Mouse (Mus musculus) CD4-positive, CD25-positive, alpha-beta regulatory T cell, adult 2 months (primary cell): ENCODE measurements around the gene Spag8.

Experiments used
- DNase-seq: peaks from one replicate; pipeline ENCODE4 v3.0.0-alpha.2; 2012; ENCODE audit warnings: low read depth, low spot score

The Spag8 gene

DNA sequence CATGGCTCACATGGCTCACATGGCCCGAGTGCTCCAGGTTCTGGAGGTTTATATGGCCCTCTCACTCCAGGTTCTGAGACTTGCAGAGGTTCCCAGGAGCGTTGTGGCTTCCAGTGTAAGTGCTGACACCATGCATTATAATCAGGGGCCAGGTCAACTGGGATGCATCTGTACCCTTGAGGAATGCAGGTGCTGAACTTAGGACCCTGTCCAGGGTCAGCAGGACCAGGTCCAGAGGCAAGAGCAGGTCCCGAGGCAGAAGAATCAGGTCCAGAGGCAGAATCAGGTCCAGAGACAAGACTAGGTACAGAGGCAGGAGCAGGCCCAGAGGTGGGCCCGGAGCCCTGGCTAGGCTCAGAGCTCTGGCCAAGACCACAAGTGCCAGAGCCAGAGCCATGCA is 668 bp downstream of the Spag8 start:
- DNase-seq: no peak

DNA sequence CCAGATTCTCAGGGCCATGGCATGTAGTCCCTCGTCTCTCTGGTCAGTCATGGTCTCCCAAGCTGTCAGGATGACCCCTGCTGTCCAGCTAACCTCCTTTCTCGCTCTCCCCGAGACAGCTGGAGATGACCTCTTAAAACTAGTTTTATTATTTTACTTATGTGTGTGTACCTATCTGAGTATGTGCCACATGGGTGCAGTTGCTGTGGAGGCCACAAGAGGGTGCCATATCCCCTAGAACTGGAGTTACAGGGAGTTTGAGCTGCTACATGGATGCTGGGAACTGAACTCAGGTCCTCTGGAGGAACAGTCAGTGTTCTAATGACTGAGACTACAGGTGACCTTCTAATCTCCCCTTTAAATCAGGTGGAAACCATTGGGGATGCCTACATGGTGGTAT is 3.6 kb downstream of the Spag8 start:
- DNase-seq: no peak

DNA sequence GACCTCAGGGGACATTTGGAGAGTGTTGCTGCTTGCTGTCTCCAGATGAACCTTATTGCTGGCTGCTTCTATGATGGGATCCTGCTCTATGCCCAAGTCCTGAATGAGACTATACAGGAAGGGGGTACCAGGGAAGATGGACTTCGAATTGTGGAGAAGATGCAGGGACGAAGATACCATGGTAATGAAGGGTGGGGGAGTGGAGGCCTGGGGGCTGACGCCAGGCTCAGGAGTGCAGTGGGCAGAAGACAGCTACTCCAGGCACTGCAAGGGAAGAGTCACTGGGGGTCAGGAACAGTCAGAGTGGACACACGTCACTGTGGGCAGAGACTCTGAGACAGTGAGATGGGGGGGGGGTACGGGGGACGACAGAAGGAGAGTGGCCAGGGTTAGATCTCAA is 12.9 kb downstream of the Spag8 start:
- no peak for DNase-seq

DNA sequence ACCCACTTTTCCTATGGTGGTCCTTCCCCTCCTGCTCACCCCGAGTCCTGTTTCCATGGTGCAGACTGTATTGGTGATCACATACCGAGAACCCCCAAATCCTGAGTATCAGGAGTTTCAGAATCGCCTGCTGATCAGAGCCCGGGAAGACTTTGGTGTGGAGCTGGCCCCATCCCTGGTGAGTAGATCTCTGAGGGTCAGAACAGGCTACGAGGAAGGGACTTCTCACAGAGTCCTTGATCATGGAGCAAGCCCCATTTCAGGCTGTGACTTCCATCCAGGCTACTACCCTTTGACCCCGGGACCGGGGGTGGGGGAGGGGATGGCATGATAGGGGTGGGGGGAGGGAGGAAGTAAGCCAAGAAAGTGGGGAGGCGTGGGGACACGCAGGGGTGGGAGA is 13.3 kb downstream of the Spag8 start:
- no peak for DNase-seq

DNA sequence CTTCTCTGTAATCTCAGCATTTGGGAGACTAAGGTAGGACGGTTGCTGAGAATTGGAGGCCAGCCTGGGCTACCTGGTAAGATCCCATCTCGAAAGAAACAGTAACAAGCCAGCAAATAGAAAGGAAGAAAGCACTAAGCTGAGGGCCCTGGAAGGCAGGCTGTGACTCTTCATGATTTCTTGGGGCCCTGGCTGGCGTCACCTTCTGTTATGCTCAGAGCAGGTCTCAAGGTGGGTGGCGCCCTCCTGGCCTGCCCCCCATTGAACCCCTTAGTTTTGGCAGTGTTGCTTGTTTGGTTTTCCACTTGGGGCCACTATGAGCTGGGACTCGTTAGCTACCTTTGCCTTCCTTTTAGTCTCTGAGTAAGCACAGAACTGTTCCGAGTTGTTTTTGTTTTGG is 16.6 kb downstream of the Spag8 start:
- DNase-seq: no peak

DNA sequence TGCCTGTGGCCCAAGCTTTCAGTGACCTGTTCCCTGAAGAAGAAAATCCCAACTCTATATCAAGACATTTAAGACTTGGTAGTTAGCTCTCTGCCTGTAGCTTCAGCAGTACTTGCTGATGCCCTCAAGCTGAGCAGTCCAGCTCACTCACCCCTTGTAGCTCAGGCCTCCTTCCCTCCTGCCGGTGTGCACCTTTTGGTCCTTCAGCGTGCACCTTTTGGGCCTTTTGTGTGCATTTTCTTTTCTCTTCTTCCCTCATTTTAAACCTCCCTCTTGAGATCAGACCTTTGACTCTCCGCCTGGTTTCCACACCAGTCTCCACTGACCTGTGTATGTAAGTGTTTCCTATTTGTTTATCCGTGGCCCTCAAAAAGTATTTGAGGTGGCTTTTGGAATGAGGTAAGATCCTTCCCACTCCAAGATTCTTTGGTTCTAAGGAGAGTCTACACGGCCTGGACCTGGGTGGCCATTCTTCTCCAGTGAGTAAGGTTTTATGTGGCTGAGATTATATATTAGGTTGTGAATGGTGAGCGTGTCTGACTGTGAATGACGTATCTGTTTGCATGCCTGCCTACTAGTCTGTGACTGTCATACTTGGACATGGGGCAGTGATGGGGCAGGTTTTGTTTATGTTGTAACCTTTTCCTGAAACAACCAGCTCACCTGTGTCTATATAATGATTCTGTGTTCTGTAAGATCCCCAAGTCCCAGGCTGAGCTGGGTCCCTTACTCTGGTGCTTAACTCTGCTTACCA is 18.6 kb downstream of the Spag8 start:
- no peak for DNase-seq

DNA sequence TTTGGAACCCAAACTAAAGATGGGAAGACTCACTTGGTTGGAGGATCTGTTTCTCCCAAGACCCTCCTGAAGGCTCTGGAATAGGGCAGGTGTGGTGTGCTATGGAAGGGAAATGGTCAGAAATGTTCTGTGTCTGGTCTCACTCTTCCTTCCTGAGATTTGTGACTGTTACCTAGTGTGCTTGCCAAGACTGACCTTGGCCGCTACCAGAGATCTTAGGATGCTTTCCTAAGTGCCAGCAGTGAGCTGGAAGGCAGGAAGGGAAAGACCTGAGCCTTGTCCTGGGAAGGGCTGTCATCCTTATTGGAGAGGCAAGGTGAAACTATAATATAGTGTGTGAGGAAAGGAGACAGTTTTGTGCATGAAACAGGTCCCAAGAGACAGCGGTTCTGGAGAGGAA is 19.7 kb downstream of the Spag8 start:
- DNase-seq: no peak

DNA sequence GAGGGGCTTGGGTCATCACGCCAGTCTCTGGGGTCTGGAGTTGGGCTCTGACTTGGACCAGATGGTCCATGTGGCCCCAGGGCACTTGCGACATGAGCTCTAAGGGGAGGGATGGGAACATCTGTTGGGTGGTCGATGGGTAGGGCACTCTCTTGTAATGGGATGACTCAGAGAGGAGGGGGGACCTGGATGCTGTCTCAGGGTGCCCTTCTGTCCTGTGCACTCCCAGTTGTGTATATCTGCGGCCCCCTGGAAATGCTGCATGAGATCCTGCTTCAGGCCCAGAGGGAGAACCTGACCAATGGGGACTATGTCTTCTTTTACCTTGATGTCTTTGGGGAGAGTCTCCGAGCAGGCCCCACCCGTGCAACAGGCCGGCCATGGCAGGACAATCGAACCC is 20.1 kb downstream of the Spag8 start:
- DNase-seq: no peak

DNA sequence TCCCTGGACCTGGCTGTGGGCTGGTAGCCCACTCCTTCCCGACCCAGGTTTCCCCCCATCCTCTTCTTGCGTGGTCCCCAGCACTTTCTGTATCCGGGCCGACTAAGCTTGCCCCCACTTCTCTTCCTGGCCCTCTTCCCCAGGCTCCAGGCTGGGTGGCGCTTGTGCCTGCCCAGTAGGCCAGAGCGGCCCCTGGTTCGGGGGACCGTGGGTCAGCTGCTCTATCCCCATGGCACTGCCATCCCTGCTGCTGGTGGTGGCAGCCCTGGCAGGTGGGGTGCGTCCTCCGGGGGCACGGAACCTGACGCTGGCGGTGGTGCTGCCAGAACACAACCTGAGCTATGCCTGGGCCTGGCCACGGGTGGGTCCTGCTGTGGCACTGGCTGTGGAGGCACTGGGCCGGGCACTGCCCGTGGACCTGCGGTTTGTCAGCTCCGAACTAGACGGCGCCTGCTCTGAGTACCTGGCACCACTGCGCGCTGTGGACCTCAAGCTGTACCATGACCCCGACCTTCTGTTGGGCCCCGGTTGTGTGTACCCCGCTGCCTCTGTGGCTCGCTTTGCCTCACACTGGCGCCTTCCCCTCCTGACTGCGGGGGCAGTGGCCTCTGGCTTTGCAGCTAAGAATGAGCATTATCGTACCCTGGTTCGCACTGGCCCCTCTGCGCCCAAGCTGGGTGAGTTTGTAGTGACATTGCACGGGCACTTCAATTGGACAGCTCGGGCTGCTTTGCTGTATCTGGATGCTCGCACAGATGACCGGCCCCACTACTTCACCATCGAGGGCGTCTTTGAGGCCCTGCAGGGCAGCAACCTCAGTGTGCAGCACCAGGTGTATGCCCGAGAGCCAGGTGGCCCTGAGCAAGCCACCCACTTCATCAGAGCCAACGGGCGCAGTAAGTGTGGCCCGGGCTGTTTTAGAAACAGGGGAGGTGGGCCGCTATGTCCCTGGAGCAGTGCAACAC is 21.2 kb downstream of the Spag8 start:
- DNase-seq: no peak

DNA sequence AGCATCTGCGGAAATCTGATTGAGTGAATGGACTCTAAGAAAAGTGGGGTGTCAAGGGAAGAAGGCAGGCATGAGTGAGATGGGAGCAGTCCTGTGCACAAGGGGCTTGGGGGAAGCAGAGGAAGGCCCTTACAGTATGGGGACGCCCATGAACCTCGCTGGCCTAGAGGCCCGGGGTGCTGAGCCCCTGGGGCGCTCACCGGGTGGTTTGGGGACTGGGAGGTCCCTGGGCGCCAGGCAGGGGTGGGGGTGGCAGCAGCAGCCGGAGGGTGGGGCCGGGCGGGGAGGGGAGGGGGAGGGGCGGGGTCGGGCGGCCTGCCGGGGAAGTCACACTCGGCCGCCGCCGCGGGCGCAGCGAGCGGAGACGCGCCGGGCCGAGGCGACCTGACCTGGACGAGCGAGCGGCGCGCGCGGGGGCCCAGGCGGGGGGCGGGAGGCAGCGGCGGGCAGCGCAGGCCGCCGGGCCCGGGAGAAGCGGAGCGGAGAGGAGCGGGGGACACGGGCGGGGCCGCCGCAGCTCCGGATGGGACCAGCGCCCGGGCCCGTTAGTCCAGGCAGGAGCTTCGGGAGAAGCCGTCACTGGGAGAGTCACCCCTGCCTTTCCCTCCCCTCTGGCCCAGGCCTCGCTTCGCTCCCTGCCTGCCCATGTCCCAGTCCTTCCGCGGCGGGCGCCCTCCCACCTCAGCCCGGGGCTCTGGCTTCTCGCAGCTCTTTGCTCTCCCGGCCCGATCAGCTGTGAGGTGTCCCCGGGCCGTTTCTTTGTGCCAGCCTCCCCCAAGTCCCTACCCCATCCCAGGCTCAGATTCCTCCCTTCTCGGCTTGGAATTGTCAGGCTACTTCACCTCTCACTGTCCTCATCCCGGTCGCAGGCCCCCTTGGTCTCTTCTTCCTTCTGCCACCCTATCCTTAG is 22.1 kb downstream of the Spag8 start, which contains the start of gene Npr2:
Npr2 (plus strand) TSS at position 890 of the 910 bp plus-strand sequence.
- no peak for DNase-seq

DNA sequence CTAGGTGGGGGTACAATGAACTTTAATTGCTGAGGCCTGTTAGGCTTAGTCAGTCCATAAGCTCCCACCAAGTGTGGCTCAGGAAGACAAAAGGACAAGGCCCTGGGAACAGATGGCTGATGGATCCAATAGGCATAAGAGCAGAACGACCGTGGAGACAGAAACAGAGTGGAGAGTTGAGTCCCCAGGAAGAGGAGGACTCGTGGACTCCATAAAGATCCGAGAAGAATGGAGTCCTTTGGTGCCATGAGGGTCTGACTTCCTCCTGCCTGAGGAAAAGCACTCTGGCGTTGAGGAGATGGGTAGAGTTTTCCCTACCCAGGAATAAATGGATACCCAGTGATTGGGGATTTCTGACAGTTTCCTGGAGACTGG is 22.7 kb downstream of the Spag8 start:
- no peak for DNase-seq

DNA sequence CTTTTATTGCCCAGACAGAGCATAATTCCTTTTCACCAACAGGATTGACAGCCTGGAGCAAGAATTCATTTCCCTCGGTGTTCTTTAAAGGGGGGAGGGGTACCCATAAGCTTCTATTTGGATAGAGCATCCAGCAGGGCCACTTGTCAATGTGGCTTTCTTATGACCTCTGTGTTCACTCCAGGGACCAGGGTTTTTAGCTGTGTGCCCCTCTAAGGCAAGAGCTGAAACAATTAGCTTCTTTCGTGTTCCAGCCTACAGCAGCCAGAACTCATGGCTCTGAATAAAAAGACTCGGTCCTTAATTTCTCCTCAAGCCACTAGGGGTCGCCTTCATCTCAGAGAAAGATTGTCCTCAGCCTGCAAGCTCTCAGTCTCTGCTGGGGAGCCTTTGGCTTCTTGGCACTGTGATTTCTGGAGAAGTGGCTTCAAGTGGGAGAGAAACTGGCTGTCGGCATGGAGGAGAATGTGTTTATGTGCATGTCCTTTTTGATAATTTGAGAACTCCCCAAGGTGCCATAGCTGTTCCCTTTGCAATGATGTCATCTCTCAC is 23.3 kb downstream of the Spag8 start:
- DNase-seq: peak; percentile 84

DNA sequence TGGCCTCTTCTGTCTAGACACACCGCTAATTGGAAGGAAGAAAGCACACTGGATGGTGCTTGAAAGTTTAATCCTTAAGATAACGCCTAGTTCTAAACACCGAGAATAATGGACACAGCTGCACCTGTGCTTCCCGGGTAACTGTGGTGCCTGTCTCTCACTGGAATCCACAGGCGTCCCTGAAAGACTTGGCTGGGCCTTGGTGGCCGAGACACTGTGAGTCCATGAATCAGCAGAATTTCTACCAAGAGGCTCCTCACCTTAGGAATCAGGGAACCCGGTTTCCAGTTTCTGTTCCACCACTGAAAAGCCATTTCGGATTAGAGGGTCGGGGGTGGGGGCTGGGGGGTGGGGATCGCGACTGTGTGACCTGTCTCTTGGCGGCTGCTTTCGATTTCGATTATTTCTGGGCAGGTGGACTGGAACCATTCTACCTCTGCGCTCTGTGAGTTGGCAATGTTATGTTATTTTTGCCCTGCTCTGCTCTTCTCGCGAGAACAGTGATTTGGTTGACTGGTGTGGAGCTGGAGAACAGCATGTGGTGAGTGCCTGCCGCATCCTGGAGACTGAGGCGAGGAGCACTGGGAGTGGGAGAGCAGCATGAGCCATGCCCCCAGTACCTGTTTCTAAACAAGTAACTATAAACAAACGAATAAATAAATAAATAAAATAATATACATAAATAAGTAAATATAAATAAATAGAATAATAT is 24.1 kb downstream of the Spag8 start:
- no peak for DNase-seq

DNA sequence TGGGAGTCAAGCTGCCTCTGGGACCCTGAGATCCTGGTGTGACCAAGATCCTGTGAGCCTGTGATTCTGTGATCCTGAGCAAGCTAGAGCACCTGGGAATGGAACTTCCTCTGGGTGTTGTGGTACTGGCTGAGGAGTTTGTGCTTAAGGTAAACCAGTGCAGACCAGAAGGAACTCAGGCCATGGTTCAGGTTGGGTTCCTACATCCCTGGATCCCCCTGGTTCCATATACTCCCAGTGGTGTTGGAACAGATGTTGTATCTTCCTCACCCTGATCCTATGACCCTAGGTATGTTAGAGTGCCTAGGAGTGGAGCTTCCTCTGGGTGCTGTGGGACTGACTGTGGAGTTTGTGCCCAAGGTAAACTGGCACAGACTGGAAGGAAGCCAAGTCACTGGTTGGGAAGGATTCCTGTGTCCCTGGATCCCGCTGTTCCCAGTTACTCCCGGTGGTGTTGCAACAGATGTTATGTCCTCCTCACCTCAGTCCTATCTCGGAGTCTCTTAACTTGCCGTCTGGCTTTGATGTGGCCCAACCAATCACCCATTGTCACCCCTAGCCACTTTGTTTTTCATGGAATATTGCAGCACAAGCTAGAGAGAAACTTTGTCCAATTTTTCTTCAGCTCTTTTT is 33.1 kb downstream of the Spag8 start:
- DNase-seq: no peak

DNA sequence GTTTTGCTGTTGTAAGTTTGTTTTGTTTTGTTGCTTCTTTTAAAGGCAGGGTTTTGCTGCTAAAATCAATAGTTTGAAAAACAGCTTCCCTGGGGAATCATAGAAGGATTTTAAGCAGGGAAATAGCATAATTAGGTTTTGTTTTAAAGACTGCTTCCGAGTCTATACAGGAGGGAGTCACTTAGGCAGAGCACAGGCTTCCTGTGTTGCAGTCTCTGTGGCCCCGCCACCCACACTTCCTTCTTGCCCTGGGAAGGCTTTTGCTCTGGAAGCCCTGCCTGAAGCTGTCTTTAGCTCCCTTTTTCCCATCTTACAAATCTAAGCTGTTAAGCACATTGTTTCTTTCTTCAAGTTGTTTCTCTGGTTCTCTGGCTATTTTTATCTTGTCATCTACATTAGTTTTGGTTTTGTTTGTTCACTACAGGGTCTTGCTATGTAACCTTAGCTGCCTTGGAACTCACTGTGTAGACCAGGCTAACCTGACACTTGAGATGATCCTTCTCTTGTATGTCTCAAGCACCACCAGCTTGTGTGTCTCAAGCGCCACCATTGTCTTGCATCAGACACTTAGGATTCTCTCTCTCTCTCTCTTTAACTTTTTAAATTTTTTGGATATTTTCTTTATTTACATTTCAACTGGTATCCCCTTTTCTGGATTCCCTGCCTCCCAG is 40.2 kb downstream of the Spag8 start:
- DNase-seq: peak; percentile 20

DNA sequence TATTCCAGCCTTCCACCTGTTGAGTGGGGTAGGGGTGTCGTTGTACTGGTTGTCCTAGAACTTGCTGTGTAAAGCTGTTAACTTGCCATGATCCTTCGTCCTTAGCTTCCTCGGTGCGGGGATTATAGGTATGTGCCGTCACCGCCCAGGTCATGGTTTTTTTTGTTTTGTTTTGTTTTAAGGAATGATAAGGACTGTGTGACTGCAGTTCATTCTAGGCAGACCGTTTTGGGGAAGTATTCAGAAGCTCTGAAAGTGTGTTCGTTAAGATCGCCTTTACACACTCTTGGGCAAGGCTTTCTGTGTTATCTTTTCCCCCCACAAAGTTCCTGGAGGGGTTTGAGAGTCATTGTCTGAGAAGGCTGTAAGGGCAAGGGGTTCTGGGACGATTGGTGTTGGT is 40.9 kb downstream of the Spag8 start:
- DNase-seq: no peak

DNA sequence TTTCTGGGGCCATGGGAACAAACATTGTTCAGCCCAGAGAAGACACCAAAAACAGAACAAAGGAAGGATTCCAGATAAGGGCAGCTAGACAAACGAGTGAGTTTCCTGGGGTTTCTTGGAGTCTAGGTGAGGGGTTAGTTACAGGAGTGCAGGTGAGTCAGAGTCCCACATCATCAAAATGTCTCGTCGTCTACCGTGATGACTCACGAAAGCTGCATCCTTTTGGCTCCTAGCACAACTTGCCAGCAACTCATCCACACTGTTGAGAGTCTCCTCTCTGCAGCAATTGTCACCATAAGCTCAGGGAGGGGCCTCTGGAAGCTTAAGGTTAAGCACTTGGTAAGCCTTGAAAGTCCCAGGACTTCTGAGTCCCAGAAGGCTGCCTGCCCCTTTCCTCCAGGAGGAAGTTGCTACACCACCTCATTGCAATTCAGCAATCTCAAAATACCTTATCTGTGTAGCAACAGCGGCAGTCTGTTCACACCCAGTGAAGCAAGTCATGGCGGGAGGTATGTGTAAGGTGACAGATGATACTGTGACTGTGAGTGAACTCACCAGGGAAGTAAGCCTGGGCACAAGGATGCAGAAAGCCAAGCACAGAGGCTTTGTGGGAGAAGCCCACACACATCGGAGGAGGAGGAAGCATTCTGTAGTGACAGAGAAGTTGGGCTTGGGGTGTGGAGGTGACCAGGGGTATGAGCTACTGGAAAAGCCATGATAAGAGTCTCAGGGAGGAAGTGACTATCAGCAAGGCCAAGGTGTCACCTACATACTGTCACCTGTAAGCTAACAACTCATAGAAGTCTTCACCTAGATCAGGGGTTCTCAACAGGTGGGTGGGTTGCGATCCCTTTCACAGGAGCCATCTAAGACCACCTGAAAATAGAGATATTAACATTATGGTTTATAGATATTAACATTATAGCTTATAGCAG is 48.4 kb downstream of the Spag8 start:
- no peak for DNase-seq

DNA sequence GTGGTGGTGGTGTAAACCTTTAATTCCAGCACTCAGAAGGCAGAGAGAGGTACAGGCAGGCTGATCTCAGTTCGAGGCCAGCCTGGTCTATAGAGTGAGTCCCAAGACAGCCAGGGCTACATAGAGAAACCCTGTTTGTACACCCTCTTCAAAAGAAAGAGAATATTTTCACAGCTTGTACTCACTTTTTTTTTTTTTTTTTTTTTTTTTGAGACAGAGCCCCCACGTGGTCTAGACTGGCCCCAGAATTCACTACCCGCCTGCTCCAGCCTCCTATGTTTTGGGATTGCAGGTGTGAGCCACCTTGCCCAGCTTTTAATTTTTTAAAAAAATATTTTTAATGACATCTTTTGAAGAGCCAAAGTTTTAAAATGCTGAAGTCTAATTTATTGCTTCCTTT is 49.3 kb downstream of the Spag8 start:
- DNase-seq: no peak
